Mouse (Mus musculus) cerebellum, adult 9-10 months (tissue): ENCODE results near the gene Spata31d1b.
"Not testable (repeated sequence)": the region's sequence is repeated elsewhere in the genome, so short reads cannot be mapped to it uniquely, and the experiment has no call there.

Experiments used
- DNase-seq: peaks from one replicate; pipeline ENCODE4 v3.0.0; 2022

Gene Spata31d1b

DNA sequence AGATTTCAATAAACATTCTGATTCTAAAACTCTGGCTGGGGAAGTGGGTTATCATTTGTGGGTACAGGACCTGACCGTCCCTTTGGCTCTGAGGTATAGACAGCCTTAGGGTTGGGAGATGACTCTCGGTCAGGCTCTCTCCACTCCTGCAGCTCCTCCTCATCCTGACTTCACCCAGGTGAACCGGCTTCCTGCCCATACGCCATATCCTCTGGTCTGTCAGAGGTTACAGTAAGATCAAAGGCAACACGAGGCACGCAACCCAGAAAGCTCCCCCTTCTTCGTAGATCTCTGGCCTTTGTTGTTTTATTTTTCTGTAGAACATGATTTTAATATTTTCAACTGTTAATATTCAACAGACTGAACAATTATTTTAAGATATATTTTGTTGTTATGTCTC is 16.3 kb upstream of the Spata31d1b start:
- no peak for DNase-seq

DNA sequence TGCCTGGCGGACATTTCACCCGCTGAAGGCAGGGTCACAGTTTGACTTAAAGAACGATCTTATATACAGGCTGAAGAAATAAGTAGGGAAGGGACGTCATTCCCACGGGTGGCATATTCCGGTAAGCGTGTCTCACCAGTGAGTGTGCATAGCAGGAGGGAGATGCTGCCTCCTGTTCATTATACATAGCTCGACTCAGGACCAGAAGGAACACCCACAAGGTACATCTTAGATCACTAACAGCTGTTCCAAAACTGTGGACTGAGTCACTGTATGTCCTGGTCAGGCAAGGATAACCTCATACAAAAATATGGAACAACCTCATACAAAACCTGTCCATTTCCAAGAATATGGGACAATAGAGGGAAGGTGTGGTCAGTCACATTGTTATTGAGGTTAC is 13.0 kb upstream of the Spata31d1b start:
- no peak for DNase-seq

DNA sequence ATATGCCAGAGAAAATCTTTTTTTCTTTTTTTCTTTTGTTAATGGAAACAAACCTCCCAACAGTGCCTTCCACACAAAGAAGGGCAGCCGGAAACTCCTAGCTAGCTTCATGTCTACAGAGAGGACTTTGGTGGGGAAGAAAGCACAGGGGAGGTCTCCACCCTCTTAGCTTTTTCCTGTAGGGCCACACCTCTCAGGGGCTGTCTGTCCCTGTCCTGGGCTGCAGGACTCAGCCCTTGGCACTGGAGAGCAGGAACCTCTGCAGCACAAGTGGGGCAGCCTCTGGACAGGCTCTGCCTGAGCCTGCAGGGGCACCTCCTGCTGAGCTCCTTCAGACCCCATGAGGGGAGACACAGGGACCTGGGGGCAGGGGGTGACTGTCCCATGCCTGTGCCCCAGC is 11.9 kb upstream of the Spata31d1b start:
- not testable (repeated sequence) for DNase-seq

DNA sequence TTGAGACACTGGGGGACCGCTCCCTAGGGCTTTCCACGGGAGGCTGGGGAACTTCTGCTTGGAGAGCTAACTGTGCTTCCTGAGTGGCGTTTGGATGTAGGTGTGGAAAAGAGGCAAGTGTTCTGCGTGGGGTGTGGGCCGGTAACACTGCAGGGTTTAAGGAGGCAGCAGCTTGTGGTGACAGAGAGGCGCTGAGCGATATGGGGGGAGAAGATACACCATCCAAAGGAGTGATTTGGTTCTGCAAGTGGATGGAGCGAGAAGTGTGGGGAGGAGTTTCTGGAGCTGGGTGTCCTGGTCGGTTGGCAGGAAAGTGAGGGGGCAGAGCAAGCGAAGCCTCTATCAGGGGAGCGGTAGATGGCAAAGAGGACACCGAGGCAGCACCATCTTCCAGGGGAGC is 8.6 kb upstream of the Spata31d1b start:
- DNase-seq = no peak

DNA sequence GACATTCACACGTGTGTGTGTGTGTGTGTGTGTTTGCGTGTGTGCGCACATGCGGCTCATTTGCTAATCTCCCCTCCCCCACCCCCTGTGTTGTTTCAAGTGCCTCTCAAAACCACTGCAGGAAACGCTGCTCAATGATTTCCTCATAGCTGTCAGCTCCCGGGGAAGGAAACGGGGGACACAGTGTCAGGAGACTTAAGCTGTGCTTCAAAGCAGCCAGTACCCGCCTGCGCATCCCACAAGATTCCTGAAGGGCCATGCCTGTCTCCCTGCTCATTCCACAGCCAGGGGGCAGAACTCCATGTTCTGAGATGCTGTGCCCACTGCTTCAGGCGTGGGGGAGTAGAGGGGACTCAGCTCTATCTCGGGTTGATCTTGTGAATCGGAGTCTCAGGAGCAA is 7.5 kb upstream of the Spata31d1b start:
- DNase-seq = no peak

DNA sequence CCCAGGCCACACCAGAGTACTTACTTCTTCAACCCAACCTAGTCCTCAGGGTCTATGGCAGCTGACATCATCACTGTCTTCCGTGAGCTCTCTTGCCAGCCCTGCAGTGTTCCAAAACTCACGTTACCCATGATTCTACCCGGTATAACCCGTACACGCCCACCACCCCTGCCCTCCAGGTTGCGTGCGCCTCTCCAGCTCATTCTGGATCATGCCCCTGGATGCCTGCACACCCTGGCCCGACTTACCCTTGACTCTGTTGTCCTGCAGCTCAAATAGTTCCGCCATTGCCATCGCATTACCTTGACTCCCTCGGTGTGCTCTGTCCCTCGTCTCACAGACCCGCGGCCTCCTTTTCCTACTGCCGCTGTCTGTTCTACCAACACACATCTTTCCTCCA is 1.9 kb upstream of the Spata31d1b start, which contains the start of gene Spata31d1a:
Gene Spata31d1a (minus strand): TSS at position 101 of the 400 bp plus-strand sequence.
- no peak for DNase-seq

DNA sequence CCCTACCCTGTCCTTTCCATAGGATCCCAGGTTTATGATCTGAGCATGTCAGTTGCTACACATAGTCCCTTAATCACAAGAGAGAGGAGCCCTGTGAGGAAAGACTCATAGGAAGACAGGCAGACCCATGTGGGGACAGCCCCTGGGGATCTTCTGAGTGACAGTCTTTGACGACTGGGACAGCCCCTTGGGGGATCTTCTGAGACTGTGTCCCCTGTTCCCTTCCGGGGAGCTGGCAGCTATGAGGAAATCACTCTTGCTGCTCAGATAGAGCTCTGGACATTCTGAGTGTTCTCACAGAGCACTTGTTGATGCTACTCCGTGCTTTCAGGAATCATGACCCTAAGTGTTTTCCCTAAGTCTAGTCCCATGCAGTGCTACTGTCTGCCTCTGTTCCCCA is 1.6 kb downstream of the Spata31d1b start:
- no peak for DNase-seq

DNA sequence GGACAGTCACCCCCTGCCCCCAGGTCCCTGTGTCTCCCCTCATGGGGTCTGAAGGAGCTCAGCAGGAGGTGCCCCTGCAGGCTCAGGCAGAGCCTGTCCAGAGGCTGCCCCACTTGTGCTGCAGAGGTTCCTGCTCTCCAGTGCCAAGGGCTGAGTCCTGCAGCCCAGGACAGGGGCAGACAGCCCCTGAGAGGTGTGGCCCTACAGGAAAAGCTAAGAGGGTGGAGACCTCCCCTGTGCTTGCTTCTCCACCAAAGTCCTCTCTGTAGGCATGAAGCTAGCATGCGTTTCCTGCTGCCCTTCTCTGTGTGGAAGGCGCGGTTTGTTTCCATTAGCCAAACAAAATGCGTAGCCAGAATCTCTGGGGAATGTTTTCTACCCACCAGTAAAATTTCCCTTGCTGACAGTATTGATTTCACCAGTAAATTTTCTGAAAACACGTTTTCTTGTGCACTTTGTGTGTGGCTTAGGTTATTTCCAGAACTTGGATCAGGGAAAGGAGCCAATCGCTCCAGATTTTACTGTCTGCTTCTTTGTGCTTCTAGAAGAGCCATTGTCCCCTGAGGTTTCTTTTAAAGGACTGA is 6.9 kb downstream of the Spata31d1b start:
- not testable (repeated sequence) for DNase-seq

DNA sequence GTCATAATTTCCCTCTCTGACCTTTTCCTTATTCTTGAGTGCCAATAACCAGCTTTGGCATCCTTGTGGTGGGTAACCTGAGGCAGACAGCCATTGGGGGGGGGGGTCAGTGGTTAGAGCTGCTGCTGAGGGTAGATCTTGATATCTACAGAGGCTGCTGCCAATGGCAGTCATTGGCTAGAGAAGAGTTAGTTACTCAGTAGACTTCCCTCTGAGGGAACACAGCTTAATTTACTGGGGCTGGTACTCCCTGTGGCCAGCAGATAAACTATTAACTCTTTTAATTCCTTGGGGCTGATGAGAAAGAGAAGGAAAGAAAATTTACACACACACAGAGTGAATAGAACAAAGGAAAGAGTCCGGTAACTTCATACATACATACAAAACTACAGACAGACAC is 7.4 kb downstream of the Spata31d1b start:
- DNase-seq = no peak

DNA sequence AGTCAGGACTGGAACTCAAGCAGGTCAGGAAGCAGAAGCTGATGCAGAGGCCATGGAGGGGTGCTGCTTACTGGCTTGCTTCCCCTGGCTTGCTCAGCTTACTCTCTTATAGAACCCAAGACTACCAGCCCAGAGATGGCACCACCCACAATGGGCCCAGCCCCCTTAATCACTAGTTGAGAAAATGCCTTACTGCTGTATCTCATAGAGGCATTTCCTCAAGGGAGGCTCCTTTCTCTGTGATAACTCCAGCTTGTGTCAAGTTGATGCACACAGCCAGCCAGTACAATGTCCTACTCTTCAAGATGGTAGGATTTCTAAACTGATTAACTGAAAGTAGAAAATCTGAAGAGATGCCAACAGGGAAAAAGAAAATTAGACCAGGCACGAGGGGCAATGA is 10.0 kb downstream of the Spata31d1b start:
- DNase-seq = not testable (repeated sequence)

DNA sequence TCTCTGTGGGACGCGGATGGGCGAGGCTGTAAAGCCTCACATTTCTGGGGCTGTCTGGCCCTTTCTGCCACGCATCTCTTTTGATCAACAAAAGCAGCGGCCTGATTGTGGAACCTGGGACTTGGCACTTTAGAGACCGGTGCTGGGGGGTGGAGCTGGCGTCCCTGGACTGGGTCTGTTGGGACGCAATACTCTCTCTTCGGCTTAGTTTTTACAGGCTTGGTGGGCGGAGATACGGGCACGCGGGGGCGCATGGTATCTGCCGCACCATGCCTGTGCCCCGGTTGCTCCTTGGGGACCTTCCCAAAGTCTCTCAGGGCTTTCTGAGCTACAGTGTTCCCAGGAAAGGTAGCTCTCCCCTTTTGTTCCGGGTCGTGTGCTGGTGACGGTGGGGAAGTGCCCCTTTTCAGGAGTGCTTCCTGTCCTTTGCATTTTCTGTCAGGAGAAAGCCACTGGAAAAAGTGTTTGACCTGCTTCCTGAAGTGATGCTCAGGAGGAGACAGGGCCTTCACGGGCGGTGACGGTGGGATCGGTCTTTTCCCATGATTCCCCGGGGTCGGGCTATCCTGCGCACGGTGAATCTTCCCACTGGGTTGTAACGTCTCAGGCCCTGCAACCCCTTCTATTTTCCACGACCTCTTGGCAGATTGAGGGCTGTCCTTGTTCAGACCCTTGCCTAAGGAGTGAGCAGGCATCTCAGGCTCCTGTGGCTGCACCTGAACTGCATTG is 14.2 kb downstream of the Spata31d1b start:
- DNase-seq = no peak

DNA sequence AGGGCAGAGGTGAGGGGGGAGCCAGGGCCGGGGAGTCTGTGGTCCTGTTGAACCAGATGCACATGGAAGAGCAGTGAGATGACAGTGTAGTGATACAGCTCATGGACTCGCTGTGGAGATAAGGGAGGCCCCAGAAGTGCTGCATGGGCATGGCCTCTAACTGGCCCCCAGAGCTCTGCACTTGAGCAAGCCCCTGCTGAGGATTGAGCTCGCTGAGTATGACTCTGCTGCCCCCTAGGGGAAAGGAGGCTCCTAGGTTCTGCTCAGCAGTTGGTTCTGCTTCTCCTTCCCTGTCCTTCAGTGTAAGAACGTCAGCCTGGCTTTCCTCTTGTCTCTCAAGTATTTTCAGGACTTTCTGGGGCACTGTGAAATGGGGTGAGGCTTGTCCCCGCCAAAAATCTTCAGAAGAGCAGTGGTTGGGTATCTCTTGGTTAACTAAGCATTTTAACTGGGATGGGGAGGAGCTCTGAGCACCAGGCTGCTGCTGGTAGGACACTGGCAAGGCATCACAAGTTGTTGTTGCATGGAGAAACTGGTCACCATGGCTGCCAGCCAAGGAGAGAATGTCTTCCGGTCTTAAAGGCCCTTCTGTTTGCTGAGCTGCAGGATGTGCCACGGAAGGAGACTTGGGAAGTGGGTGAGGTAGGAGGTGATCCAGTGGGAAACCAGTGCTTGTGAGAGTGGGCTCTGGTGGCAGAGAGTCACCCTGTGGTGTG is 16.5 kb downstream of the Spata31d1b start:
- peak; percentile 89 for DNase-seq

DNA sequence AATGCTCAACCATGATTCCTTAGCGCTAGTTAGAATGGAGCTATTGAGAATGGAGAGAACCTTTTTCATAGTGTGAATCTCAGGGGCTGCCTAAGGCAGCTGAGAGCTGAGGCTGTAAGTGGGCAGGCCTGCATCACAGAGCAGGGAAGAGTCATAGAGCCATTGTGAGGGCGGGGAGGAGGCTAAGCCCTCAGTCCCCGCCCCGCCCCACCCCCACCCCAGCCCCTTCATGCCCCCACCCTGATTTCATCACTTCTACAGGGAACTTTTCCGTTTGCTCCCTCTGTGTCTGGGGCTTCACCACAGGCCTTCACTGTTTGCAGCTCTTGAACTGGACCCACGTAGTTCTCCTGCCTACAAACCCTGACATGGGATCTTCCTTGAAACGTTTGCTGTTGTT is 19.6 kb downstream of the Spata31d1b start, which contains the start of gene Spata31d1d:
Gene Spata31d1d (minus strand): TSS at position 101 of the 400 bp plus-strand sequence.
- no peak for DNase-seq

DNA sequence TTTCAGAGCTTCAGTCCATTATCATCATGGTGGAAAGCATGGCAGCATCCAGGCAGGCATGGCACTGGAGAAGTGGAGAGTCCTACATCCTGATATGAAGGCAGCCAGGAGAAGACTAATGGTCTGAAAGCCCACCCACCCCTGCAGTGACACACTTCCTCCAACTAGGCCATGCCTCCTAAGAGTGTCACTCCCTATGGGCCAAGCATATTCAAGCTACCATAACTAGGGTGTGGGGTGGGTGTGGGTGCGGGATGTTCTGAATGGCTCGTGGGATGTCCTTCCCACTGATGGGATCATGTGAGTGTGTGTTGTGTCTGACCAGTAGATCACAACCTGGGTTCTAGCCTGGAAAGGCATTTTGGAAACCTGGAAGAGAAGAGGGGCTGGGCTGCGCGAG is 21.9 kb downstream of the Spata31d1b start:
- no peak for DNase-seq

DNA sequence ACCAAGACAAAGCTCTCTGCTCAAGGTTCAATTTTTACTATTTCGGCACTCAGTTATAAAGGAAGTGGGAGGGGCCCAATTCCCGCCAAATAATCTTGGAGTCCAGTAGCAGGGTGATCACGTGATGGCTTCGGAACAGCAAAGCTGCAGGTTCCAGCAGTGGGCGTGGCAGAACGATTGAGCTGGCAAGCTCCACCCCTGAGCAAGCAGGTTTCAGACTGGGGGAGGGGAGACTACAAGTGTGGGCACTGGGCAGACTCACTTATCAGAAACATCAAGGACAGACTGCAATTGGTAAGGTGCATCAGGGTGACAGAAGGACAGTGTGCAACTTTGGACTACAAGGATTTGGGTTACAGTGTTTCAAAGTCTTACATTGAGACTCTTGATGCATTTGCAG is 22.3 kb downstream of the Spata31d1b start:
- DNase-seq = not testable (repeated sequence)

DNA sequence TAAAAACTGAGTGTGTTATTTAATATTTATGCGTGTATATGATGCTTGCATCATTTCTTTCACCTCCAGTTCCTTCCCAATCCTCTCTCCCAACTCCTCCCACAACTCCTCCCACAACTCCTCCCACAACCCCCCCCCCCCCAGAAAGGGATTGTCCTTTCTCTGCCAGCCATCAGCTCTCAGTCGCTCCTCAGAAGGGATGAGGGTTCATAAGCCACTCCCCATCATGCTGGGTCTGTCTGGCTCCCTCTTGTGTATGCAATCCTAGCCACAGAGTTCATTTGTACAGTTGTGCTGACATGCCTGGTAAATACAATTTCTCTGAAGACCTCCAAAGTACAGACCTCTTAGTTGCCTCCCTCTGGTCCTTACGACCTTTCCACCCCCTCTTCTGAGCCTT is 23.1 kb downstream of the Spata31d1b start:
- no peak for DNase-seq

DNA sequence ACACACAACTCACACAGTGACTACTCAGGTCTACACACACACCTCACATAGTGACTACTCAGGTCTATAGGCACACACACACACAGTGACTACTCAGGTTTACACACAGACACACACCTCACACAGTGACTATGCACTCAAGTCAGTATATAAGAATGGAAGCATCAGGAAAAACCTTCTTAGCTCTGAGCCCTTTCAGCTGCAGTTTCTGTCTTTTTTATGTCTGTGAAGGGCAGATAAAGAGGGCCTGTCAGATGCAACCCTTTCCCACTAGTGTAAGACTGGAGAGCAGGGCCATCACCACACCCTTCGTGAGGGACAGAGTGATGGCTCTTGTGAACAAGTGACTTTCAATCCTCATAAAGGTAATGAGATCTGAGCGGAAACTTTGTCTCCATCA is 26.4 kb downstream of the Spata31d1b start:
- DNase-seq = no peak

DNA sequence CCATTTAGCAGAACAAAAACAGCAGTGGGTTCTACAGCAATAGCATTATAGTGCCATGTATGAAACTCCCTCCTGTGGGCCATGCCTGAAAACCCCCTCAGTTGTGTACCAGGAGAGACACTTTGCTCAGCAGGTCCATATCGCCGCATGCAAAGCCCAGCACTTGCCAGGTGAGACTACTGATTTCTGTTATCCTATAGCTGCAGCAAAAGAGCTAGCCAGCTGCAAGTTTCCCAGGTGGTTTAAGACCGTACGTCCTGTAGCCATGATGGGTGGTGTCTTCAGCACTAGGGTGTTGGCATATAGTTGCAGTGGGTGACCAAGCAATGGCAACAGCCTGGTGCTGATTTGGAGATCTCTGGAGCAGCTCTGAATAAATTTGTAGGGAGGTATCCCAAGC is 27.3 kb downstream of the Spata31d1b start:
- DNase-seq = no peak

DNA sequence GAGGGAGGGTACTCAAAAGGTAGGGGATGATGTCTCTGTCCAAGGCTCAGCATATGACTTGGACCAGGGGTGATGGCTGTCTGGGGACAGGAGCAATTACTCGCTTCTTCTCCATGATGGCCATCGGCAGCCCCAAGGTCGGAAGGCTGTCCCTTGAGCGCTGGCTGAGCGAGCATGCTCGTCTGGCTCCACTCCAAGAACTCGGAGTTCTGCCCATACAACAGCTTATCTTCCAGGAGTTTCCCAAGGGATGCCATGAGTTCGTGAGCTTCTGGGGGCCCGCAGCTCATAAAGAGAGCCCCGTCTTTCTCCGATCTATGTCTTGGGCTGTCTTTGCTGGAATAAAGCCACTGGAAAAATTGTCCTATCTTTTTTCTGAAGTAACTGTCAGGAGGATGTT is 29.0 kb downstream of the Spata31d1b start:
- no peak for DNase-seq

DNA sequence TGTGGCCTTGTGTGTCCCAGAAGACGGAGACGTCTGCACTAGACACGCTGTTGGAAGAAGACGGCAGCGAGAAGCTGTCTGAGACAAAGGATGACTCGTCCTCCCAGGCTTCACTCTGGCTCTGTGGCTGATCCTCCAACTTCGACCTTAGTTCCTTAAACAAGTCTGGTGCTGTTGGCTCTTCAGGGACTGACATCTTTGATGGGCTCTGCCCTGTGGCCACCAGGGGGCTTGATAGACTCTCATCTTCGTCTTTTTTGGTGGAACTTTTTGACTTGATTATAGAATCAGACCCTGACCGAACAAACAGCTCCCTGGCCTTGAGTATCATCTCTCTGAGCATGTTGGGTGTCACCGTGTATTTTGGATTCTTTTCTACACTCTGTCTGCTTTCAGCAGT is 29.6 kb downstream of the Spata31d1b start:
- no peak for DNase-seq

DNA sequence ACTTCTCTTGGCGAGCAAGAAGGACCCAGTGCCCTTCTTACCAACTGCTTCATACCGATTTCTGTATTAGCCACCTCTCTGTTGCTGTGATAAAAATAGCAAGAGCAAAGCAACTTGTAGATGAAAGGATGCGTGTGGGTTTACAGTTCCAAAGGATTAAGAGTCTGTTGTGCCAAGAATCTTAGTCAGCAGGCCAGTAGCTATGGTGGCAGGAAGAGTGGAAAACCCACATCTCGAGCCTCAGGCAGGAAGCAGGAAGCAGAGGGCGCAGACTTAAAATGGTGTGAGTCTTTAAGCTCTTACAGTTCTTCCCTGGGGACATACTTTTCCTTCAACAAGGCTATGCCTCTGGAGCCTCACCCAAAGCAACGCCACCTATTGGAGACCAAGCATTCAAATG is 33.4 kb downstream of the Spata31d1b start:
- DNase-seq = no peak

DNA sequence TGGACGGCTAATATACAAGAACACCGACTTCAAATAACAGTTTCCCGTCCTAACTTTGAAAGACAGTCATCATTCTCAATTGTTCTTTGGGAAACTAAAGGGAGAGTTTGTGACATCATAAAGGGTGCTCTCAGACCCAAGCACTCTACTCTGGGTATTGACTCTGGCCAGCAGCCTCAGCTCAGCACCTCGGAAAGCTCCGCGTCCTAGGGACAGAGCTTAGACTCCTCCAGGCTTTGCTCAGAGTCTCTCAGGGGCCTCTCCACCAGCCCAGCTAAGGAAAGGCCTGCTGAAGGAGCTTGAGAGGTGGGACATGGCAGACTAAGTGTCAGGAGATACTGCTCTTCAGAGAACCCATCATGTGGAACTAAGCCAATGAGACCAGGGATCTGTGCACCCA is 34.1 kb downstream of the Spata31d1b start:
- no peak for DNase-seq

DNA sequence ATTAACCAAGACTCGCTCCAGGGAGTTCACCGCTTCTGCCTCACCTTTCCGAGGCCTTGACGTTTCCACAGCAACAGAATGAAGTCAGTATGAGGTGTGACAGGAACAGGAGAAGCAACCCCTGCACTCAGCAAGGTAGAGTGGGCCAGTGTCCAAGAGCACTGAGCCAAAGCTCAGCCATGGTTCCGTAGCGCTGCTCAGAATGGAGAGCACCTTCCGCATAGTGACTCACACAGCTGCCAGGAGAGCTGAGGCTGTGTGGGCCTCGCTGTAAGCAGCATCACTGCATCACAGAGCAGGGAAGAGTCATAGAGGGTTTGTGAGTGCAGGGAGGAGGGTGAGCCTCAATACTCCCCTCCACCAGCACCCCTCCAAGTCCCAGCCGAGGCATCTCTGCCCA is 34.6 kb downstream of the Spata31d1b start, which contains the start of gene 1700014D04Rik:
Gene 1700014D04Rik (minus strand): TSS at position 42 of the 400 bp plus-strand sequence.
- no peak for DNase-seq

DNA sequence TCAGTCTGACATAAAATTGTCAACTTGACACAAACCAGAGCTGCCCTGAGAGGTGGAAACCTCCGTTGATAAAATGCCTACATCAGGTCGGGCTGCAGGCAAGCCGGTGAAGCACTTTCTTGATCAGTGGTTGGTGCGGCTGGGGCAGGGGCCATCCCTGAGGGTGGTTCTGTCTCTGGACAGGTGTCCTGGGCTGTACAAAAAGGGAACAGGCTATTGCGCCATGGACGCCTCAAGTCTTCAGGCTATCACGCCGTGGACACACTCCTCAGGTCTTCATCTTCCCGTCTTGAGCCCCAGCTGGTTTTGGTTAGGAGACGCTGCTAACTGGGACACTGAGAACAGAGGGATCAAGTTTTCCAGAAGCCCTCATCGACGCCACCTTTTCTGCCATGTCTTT is 38.2 kb downstream of the Spata31d1b start:
- DNase-seq = no peak
